Mouse (Mus musculus) layer of hippocampus, adult 11-12 months (tissue): ENCODE measurements around the gene Tnrc18.

Source experiments
- DNase-seq: peaks from one replicate; pipeline ENCODE4 v3.0.0; 2022; ENCODE audit warnings: low spot score

The Tnrc18 gene

DNA sequence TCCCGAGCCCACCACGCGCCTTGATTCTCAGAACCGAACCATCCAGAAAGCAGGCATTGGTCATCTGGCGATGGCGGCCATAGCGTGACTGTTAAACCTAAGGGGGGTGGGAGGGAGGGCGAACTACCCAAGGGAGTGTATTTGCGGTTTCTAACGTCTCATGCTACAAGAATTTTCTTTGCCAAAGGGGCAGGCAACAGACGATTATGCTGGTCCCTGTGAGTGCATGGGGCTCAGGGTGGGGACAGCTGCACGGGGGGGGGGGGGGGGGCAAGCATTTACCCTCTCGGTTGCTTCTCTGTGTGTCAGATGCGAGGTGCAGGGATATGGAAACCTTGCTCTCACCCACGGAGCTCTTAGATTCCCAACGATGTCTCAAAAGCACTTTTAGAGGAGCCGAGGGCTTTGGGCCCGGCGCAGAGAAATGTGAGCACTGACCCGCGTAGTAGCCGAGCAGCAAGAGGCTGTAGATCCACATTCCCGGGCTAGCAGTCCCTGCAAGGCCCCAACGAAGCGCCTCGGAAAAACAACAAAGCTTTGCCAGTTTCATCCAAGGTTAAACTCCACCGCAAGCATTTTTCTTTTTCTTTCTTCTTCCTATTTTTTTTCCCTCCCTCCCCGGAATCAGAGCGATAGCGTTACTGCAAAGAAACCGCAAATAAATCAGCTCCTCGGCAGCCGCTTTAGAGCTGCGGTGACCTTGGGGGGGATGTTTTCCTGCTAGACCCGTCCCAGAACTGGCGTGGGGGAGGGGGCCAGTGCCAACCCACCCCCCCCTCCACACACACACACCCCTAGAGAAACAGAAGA is 5.0 kb upstream of the Tnrc18 start:
- DNase-seq: peak; percentile 22

- DNase-seq: no peak
These were observed 4.5 kb upstream of the Tnrc18 start for GRCm38 (mm10) chr5:142821974-142822285.

DNA sequence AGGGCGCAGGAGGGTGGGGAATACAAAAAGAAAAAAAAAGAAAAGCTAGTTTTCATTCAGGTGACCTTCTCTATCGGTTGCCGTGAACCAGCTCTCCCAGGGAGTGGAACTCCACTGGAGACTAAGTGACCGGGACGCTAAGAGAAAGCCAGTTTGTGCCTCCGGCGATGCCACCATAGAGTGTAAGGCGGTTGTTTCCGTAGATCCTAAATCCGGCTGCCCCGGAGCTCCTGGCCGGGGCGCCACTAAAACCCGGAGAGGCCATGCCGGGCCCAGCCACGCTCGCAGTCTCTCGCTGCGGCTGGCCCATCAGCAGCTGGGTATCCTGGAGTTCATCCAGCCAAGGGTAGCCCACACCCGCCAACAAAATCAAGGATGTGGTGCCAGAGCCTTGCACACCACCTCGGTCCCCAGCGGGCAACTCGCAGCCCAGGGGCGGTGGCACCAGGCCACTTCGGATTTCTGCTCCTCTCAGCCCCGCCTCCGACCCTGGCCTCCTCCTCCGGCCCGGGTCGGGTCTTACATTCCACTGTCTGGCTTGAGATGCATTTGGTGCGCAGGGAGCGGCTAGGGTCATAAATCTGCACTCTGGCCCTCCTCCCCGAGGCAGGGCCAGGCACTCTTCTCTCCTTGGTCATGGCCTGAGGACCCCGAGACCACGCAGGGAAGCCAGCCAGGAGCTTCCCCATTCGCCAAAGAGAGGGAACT is 4.0 kb upstream of the Tnrc18 start:
- peak; percentile 82 for DNase-seq

DNA sequence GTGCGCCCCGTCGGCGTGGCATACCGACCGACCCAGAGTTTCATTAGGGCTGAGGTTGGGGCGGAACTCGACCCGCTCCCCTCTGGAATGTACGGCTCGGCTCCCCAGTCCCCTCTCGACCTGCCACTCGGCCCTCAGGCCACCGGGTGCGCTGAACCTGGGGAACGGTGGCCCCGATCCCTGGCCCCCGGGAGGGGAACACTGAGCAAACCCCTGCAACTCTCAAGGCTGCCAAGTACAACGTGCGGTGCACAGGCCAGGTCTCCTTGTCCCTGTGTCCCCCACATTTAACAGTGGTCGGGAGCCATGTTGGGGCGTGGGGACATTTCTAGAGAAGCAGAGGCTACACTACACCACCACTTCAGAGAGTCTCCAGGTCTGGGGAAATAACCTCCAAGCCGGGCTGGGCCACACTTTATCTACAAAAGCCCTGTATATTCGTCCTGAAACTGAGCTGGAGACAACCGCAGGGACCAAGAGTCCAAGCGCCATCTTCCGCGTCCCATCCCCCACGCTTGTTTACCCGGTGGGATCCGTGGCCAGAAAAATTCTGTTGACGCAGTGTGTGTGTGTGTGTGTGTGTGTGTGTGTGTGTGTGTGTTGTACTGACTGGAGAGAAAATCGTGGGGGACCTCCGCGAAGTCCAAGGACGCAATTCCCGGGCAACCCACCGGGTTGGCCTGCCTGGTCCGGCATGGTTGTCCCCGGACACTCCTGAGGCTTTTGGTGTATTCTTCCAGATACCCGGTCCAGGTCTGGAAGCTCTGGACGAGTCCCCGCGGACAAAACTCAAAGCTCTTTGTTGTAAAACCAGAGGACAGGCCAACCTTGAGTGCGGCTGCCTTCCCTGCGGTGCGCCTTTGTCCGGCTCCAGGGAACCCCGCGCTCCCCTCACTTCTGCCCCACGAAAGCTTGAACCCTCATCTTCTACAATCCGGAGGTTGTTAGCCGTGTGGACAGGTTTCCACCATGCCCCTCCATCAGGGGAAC is 3.1 kb upstream of the Tnrc18 start:
- DNase-seq: peak; percentile 77

- peak; percentile 82 for DNase-seq
These were observed 2.2 kb upstream of the Tnrc18 start for GRCm38 (mm10) chr5:142819385-142820275.

DNA sequence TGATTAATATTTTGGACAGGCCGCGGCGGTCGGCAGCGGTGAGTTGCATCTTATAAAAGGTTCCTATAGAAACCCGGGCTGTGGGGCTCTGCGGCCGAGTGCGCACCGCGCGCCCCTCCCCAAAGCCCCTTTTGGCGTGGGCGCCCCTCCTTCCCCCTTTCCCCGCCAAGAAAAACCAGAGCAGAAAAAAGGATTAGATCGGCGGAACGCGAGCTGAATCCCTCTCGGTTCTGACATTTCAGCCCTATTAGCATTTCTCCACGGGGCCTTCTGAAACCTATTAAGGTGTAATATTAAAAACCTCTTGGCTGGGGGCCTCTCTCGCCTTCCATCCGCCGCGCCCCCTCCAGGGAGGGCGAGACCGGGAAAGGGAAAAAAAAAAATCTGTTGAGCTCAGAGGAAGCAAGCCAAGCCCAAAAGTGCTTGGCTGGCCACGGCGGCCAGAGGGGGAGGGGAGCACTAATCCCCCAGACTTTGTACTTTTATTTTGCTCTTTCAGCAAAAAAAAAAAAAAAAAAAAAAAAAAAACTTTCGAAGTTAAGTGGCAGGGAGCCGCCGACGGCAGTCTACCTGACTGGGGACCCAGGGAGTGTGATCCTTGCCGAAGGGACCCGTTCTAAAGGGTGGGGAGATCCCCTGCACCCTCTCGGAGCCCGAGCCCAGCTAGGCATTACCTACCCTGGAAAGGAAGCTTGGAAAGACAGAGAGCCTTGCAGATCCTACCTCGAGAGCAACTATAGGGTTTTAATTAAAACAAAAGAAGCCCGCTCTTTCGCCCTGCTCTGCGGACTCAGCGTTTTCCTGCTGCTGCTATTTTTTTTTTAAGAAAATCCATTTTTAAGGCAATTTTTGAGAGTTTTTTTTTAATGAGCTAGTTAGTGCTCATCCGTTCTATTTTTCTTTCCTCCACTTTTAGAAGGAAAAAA is 1.2 kb upstream of the Tnrc18 start:
- DNase-seq: peak; percentile 67

GRCm38 (mm10) chr5:142816811-142817523 is 495 bp downstream of the Tnrc18 start:
- peak; percentile 65 for DNase-seq

DNA sequence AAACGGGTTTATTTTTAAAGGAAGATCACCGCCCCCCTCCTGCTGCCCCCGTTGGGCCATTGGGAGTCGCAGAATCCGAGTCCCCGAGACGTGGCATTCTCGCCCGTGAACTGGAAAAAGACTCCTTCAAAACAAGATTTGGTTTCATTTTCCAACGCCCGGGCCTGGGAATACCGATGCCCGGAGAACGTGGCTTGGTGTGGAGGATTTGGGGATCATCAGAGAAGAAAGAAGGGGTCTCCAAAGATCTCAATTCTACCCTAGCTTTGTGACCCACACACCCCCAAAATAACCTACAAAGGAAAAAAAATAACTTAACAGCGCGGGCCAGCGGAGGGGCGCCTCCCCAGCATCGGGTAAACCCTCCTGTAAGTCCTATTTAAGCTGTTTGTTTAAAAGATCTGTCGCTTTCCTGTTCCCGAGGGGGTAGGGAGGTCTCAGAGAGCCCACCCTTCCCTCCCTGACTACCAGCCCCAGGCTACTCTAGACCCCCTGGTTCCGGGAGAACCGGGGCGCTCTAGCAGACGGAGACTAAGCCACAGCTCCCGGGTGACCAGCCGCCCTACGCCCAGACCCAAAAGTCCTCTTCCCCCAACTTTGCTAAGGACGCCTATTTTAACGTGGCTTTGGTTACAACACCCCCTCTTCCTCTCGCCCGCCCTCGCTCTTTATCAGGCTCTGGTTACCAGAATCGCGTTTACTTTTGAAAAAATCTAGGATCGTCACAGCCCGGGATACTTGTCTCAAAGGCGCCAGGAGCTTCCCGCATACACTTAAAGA is 1.2 kb downstream of the Tnrc18 start:
- peak; percentile 54 for DNase-seq

- no peak for DNase-seq
These were observed 2.0 kb downstream of the Tnrc18 start for GRCm38 (mm10) chr5:142815421-142816001.

DNA sequence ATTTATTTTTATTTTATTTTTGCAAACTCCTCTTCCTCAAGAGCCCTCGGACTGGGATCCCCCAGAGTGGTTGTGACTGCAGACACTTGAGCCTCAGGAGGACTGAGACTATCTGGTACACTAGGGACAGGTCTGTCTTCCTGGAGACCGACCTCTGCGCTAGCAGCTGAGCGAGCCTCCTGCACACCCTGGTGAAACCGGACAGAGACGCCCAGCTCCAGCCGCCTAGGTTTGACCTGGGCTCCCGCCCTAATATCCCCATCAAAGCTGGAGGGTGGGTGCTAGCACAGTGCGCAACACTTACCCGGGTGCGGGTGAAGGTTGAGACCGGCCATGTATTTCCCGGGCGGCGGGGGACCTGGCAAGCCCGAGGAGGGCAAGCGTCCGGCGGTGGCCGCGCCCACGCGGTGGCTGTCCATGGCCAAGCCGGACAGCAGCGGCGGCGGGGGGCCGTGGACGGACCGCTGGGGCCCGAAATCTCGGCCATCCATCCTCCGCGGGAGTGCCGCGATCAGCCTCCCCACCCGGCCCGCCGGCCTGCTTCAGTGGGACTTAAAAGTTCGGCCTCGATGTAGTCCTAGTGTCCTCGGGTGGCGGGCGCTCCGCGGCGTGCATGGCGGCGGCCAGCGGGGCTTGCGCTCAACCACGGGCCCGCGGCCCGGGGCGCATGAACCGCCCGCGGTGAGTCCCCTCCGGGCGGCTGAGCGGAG is 2.6 kb downstream of the Tnrc18 start:
- no peak for DNase-seq

DNA sequence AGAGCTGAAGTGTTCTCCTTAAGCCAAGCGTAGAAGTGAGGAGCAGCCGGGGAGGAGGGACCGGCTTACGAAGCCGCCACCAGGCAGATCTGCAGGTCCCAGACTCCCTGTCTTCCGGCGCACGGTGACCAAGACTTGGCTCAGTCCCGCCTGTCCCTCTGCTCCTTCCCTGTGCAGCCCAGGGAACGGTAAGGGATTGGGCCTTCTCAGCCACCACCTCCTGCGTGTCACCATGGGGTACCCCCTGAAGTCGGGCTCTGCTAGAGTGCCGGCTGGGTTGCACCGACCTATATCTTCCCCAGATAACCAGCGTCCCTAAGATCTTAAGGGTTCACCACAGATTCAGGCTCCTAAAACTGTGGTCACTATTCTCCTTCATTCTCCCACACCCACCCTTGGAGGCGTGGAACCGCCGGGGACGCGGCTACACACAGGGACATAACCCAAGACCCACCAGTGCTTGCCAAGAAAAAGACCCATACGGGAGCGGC is 3.3 kb downstream of the Tnrc18 start:
- no peak for DNase-seq

- no peak for DNase-seq
These were observed 3.7 kb downstream of the Tnrc18 start for GRCm38 (mm10) chr5:142813722-142814111.

GRCm38 (mm10) chr5:142812976-142813721 is 4.3 kb downstream of the Tnrc18 start:
- no peak for DNase-seq

GRCm38 (mm10) chr5:142812621-142812975 is 4.9 kb downstream of the Tnrc18 start:
- no peak for DNase-seq

DNA sequence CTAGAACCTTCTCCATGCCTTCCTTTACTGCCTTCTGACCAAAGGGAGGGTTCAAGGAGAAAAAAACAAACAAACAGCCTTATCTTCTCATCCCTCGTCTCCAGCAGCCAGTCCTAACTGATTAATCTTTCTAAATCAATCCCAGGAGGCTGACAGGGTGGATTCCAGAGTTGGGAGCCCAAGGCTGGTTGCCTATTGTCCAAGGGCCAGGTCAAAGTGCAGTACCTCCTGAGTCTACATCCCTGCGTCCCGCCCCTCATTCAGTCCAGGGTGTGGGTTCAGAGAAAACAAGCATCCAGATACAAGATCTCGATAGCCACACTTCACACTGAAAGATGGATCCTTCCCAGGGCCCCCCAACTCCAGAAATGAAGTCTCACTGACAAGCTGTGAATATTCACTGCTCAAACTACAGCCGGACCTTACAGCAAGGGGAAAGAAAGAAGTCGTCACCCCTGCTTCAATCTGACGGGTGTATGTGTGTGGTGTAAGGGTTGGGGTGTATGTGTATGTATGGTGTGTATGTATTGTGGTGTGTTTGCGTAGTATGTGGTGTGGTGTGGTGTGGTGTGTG is 5.5 kb downstream of the Tnrc18 start:
- DNase-seq: no peak
